Mouse (Mus musculus): ENCODE measurements around the gene Snx6. TPM values are rescaled to one million over a fixed set of nuclear protein-coding genes. Genes with fewer than 3 reads are reported as not detected.

Gene Snx6
- total and polyA plus RNA-seq, 3 experiments = 33.7 to 42.4 TPM; not detected in 1

DNA sequence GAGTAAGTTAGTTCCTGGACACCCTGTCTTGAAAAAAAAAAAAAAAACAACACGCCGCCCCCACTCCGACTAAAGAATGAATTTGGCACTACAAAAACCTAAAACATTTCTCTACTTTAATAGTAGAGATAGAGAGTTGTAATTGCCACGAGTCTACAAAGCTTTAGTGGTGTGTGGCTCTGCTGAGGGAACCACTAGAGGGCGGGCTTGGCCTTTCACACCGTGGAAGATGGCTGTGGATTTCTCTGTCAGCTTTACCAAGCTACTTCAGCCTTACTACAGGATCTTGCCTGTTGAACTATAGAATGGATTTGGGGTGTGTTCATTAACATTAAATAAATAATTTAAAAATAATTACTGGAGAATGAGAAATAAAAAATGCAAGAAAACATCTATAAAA lies 35.1 kb upstream of the Snx6 start:
- peaks cover 4 to 11% of the 10 kb centered on the region in 2 experiments for H3K4me1 ChIP-seq (ENCODE audit: control insufficient read depth in 1 of 2, insufficient read depth in 2 of 2, low read length in 2 of 2)
- TF ChIP-seq USF1 (IDR thresholded peaks at IDR 0.05; ENCODE audit: low read depth, low read length) (no peak), JUND (IDR thresholded peaks at IDR 0.05; ENCODE audit: low read depth, low read length) (no peak), CTCF (IDR thresholded peaks at IDR 0.05 in 2 of 3, conservative IDR thresholded peaks at IDR 0.05 in 1 of 3; ENCODE audit: control insufficient read depth in 1 of 3, insufficient read depth in 1 of 3, low read depth in 2 of 3, low read length in 3 of 3, poor library complexity in 1 of 3, severe bottlenecking in 1 of 3) (peak; percentile 87 to 99 (median 96)), GATA1 (IDR thresholded peaks at IDR 0.05; ENCODE audit: low read depth, low read length) (no peak), NRF1 (IDR thresholded peaks at IDR 0.05; ENCODE audit: insufficient read depth, low read depth, low read length, poor library complexity, severe bottlenecking) (no peak), UBTF (IDR thresholded peaks at IDR 0.05; ENCODE audit: borderline replicate concordance, insufficient read depth, low read depth, low read length) (no peak), TCF12 (IDR thresholded peaks at IDR 0.05; ENCODE audit: low read depth, low read length) (no peak), KAT2A (conservative IDR thresholded peaks at IDR 0.05; ENCODE audit: low read depth, low read length) (no peak), ZC3H11A (IDR thresholded peaks at IDR 0.05; ENCODE audit: low read depth, low read length) (peak; percentile 96), SIN3A (IDR thresholded peaks at IDR 0.05; ENCODE audit: low read length) (peak; percentile 65), MEF2A (IDR thresholded peaks at IDR 0.05; ENCODE audit: extremely low read depth, insufficient replicate concordance, low read depth, low read length, poor library complexity, severe bottlenecking) (no peak), RCOR1 (IDR thresholded peaks at IDR 0.05; ENCODE audit: low read depth, low read length) (no peak), HCFC1 (IDR thresholded peaks at IDR 0.05; ENCODE audit: low read depth, low read length) (no peak), MAZ (IDR thresholded peaks at IDR 0.05; ENCODE audit: low read depth, low read length) (no peak), ZKSCAN1 (IDR thresholded peaks at IDR 0.05; ENCODE audit: low read depth, low read length) (no peak), SMC3 (IDR thresholded peaks at IDR 0.05; ENCODE audit: low read depth, low read length) (peak; percentile 94), EP300 (IDR thresholded peaks at IDR 0.05; ENCODE audit: low read depth in 1 of 2, low read length in 2 of 2) (no peak), MYC (IDR thresholded peaks at IDR 0.05; ENCODE audit: low read depth, low read length) (peak; percentile 73; the same call in 1 of the 2 replicates), TAL1 (IDR thresholded peaks at IDR 0.05; ENCODE audit: low read length) (no peak), ZNF384 (IDR thresholded peaks at IDR 0.05; ENCODE audit: low read depth, low read length) (peak; percentile 59), RAD21 (IDR thresholded peaks at IDR 0.05; ENCODE audit: low read depth, low read length) (peak; percentile 99), ETS1 (IDR thresholded peaks at IDR 0.05; ENCODE audit: low read depth, low read length) (no peak), MAX (IDR thresholded peaks at IDR 0.05; ENCODE audit: low read length) (no peak), CHD2 (IDR thresholded peaks at IDR 0.05; ENCODE audit: low read length) (no peak), TBP (IDR thresholded peaks at IDR 0.05; ENCODE audit: low read depth, low read length) (no peak), USF2 (IDR thresholded peaks at IDR 0.05; ENCODE audit: borderline replicate concordance in 1 of 2, insufficient read depth in 1 of 2, low read depth in 1 of 2, low read length in 2 of 2) (no peak), MXI1 (IDR thresholded peaks at IDR 0.05; ENCODE audit: low read depth, low read length) (peak; percentile 44; the same call in 1 of the 2 replicates), CHD1 (IDR thresholded peaks at IDR 0.05; ENCODE audit: low read depth, low read length) (no peak), POLR2A (IDR thresholded peaks at IDR 0.05; ENCODE audit: control insufficient read depth in 1 of 2, insufficient read depth in 1 of 2, low read depth in 1 of 2, low read length in 2 of 2, poor library complexity in 1 of 2) (no peak)
- no peaks in the 10 kb centered on the region for H3K79me2 ChIP-seq (ENCODE audit: control insufficient read depth, insufficient read depth, low read length, poor library complexity)
- no peaks in the 10 kb centered on the region for H3K9me3 ChIP-seq (replicated peaks; ENCODE audit: insufficient read depth, low read length)
- H3K9ac ChIP-seq (ENCODE audit: control insufficient read depth, low read depth, low read length, poor library complexity, severe bottlenecking) = peak overlapping the region; percentile 40; the same call in 1 of the 2 replicates
- H3K4me3 ChIP-seq (ENCODE audit: control insufficient read depth in 1 of 2, insufficient read depth in 1 of 2, low read depth in 2 of 2, low read length in 2 of 2) = no peak overlapping the region
- H3K27ac ChIP-seq (ENCODE audit: control insufficient read depth, low read depth, low read length) = no peak overlapping the region
- peak; percentile 90 for DNase-seq (ENCODE audit: low read depth, low spot score)
- H3K36me3 ChIP-seq (ENCODE audit: control insufficient read depth in 1 of 2, insufficient read depth in 2 of 2, low read length in 2 of 2) = peaks cover 0 to 14% of the 10 kb centered on the region in 2 experiments; a peak in 2 of 4 replicates
- H3K27me3 ChIP-seq (ENCODE audit: control insufficient read depth in 1 of 2, insufficient read depth in 2 of 2, low read length in 2 of 2) = no peaks in the 10 kb centered on the region

Measured in MEL (cell line).